Mouse (Mus musculus) right cerebral cortex, postnatal 10 days (tissue): Measurements from ENCODE around the gene Chd3.
"Not testable (repeated sequence)": the region's sequence is repeated elsewhere in the genome, so short reads cannot be mapped to it uniquely, and the experiment has no call there.

Experiments used
- DNase-seq, 2 experiments: peaks; one replicate each; pipeline ENCODE4 v3.0.0; 2021; ENCODE audit warnings: low spot score in 2 of 2

Gene Chd3

GRCm38 (mm10) chr11:69325628-69326407 lies 43.4 kb downstream of the Chd3 start, which contains the start of gene Kcnab3:
Gene Kcnab3, plus strand, starts transcription at chr11:69326258.
- peak; percentile 92 to 93 for DNase-seq

- no peak for DNase-seq
Measured at GRCm38 (mm10) chr11:69324749-69325148, 44.5 kb downstream of the Chd3 start.

- peak; percentile 99 to 100 for DNase-seq
Measured at GRCm38 (mm10) chr11:69323667-69324111, 45.5 kb downstream of the Chd3 start, which contains the start of the genes Cntrob and Trappc1. Gene Cntrob, minus strand, starts transcription at chr11:69323775. Gene Trappc1, plus strand, starts transcription at chr11:69323980.

GRCm38 (mm10) chr11:69322693-69323471 lies 46.3 kb downstream of the Chd3 start:
- DNase-seq: no peak

- peak in 1 of 2 experiments; percentile 59 for DNase-seq
Measured at GRCm38 (mm10) chr11:69322010-69322409, 47.2 kb downstream of the Chd3 start.

GRCm38 (mm10) chr11:69321580-69321979 lies 47.6 kb downstream of the Chd3 start:
- DNase-seq: no peak

GRCm38 (mm10) chr11:69318000-69318399 lies 51.2 kb downstream of the Chd3 start:
- not testable (repeated sequence) for DNase-seq

- no peak for DNase-seq
Measured at GRCm38 (mm10) chr11:69316361-69316760, 52.8 kb downstream of the Chd3 start.

- DNase-seq: no peak
Measured at GRCm38 (mm10) chr11:69311266-69311665, 57.9 kb downstream of the Chd3 start.

GRCm38 (mm10) chr11:69306039-69306438 lies 63.2 kb downstream of the Chd3 start:
- no peak for DNase-seq

GRCm38 (mm10) chr11:69305291-69305690 lies 63.9 kb downstream of the Chd3 start:
- DNase-seq: no peak

GRCm38 (mm10) chr11:69302817-69303216 lies 66.4 kb downstream of the Chd3 start:
- no peak for DNase-seq

GRCm38 (mm10) chr11:69298231-69298630 lies 71.0 kb downstream of the Chd3 start:
- DNase-seq: no peak

GRCm38 (mm10) chr11:69297799-69298198 lies 71.4 kb downstream of the Chd3 start:
- no peak for DNase-seq

- no peak for DNase-seq
Measured at GRCm38 (mm10) chr11:69295286-69295685, 73.9 kb downstream of the Chd3 start.
